Mouse (Mus musculus): ENCODE data around the gene Prdx5. TPM values are rescaled to one million over a fixed set of nuclear protein-coding genes. Genes with fewer than 3 reads are reported as not detected.

The Prdx5 gene
- polyA plus RNA-seq (2014; fragmentation: Nextera tagmentation; extraction: Ambion mirVana), result 151 and 153 TPM in 2 replicates

DNA sequence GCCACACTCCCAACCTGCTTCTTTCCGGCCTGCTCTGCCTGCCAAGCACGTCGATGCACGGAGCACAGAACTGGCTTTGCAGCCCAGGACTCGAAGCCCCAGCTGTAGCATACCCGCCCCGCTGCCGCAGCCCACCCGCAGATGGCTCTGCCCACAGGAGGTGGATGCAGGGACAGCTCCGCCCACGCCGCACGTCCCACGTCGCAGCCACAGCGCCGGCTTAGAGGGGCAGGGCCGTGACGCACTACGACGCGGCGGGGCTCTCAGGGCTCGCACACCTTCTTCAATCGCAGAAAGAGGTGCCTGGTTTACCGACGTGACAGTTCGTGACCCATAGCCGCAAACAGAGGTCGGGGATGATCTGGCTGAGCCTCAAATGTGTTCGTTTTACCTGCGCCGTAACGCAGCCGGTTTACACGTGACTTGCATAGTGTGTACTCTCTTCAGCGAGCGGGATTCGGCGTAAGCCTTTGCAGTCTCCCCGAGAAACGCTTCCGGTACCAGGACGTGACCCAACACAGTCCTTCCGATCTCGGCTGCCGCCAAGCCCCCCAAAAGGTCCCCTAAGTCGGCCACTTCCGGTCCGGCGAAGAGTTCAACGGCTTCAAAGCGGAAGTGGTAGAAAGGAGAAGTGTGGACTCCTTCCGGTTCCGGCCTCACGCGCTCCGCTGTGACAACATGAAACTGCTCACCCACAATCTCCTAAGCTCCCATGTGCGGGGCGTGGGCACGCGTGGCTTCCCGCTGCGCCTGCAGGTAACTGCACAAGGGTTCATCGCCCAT, at the start of gene Prdx5, which contains the start of gene Trmt112:
Gene Prdx5 (minus strand): TSS at position 600 of the 783 bp plus-strand sequence.
Gene Trmt112 (plus strand): TSS at position 192 of the 783 bp plus-strand sequence.
- no peaks in the 10 kb centered on the region for H3K9me3 ChIP-seq (ENCODE audit: low read depth, low read length)
- WGBS, result under 1% methylated on average over 65 of the region's 65 CpGs
- peak within 1 kb of the TSS; percentile 99 for H3K27ac ChIP-seq (ENCODE audit: low read depth)
- H3K36me3 ChIP-seq (ENCODE audit: insufficient read depth), result peaks cover 51% of the 10 kb centered on the region
- peak within 1 kb of the TSS; percentile 70 for H3K4me3 ChIP-seq (ENCODE audit: low read depth, low read length)
- no peaks in the 10 kb centered on the region for H3K27me3 ChIP-seq (ENCODE audit: insufficient read depth, low read length)
- 0 out of 2 replicates have a peak, but pooled peaks have one; percentile 11 for TF ChIP-seq CTCF (IDR thresholded peaks at IDR 0.05; ENCODE audit: low read depth)
- peak within 1 kb of the TSS; percentile 65 for H3K9ac ChIP-seq
- no peaks in the 10 kb centered on the region for H3K4me1 ChIP-seq (ENCODE audit: insufficient read depth)
- H3K4me2 ChIP-seq, result peak within 1 kb of the TSS; percentile 86
- DNase-seq (peak; percentile 97), ATAC-seq (ENCODE audit: insufficient read depth) (peak; percentile 93)

DNA sequence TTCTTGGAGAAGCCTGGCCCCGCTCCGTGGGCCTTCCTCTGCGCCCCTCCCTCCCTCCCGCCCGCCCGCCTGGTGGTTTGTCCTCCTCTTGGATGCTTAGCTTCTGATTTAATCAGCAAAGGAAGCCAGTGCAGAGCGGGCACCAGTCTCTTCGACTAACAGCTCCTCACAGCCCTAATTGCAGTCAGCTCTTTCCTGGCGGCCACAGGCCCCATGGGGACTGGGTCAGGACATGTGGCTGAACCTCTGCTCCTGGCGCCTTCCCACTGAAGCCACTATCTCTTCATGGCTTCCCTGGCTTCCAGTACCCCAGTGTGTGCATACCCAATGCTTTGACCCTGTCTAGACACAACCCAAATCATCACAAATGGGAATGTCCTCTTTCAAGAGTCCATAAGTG, 46.6 kb upstream of the Prdx5 start:
- ATAC-seq (ENCODE audit: insufficient read depth) (no peak), DNase-seq (no peak)
- Histone ChIP-seq H3K27ac (ENCODE audit: low read depth) (no peak overlapping the region), H3K4me3 (ENCODE audit: low read depth, low read length) (no peak overlapping the region), H3K36me3 (ENCODE audit: insufficient read depth) (peaks cover 73% of the 10 kb centered on the region), H3K4me1 (ENCODE audit: insufficient read depth) (peaks cover 11% of the 10 kb centered on the region), H3K9me3 (ENCODE audit: low read depth, low read length) (no peaks in the 10 kb centered on the region), H3K9ac (no peak overlapping the region), H3K4me2 (no peak overlapping the region), H3K27me3 (ENCODE audit: insufficient read depth, low read length) (no peaks in the 10 kb centered on the region)
- TF ChIP-seq CTCF (IDR thresholded peaks at IDR 0.05; ENCODE audit: low read depth), result no peak
- WGBS, result 85% methylated on average over 10 of the region's 10 CpGs

DNA sequence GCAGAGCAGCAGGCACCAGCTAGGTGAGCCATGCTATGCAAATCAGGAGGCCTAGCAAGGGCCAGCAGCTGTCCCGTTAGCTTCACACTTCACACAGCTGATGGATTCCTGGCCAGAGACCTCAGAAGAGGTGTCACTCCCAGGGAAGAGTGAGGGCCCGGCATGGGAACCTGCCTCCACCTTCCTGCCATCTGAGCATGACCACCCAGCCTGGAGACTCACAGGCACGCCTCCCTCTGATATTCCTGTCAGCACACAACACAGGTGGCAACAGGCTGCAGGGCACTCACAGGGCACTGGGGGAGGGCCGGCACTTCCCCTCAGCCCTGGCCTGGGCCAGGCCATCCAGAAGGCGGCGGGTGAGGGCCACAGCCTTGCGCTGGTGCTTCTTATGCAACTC, 45.5 kb upstream of the Prdx5 start:
- no peak for DNase-seq
- no peaks in the 10 kb centered on the region for H3K27me3 ChIP-seq (ENCODE audit: insufficient read depth, low read length)
- ATAC-seq (ENCODE audit: insufficient read depth), result no peak
- H3K4me1 ChIP-seq (ENCODE audit: insufficient read depth), result peaks cover 11% of the 10 kb centered on the region
- WGBS, result 68% methylated on average over 7 of the region's 7 CpGs
- no peak overlapping the region for H3K9ac ChIP-seq
- H3K27ac ChIP-seq (ENCODE audit: low read depth), result no peak overlapping the region
- H3K4me2 ChIP-seq, result no peak overlapping the region
- TF ChIP-seq CTCF (IDR thresholded peaks at IDR 0.05; ENCODE audit: low read depth), result no peak
- peaks cover 67% of the 10 kb centered on the region for H3K36me3 ChIP-seq (ENCODE audit: insufficient read depth)
- H3K4me3 ChIP-seq (ENCODE audit: low read depth, low read length), result no peak overlapping the region
- H3K9me3 ChIP-seq (ENCODE audit: low read depth, low read length), result no peaks in the 10 kb centered on the region

DNA sequence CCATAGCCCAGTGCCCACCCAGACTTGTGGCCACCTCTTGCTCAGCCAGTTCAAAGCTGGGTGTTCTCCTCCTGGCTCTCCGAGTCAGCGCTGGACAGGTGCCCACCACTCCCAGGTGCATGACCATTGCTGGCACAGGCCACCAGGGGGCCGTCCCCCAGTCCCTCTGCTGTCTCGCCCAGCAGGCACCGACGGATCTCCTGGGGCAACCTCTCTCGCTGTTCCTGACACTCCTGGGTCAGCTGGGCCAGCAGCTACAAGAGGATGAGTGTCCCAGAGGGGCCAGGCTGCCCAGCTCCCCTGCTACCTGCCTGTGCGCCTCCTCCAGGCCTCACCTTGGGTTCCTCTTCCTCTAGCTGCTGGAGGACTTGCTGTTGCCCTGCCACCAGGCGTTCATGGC, 44.1 kb upstream of the Prdx5 start:
- WGBS, result 45% methylated on average over 9 of the region's 9 CpGs
- peak; percentile 71 for TF ChIP-seq CTCF (IDR thresholded peaks at IDR 0.05; ENCODE audit: low read depth)
- Histone ChIP-seq H3K4me2 (no peak overlapping the region), H3K4me3 (ENCODE audit: low read depth, low read length) (no peak overlapping the region), H3K9me3 (ENCODE audit: low read depth, low read length) (no peaks in the 10 kb centered on the region), H3K27ac (ENCODE audit: low read depth) (no peak overlapping the region), H3K36me3 (ENCODE audit: insufficient read depth) (peaks cover 57% of the 10 kb centered on the region), H3K9ac (no peak overlapping the region), H3K27me3 (ENCODE audit: insufficient read depth, low read length) (no peaks in the 10 kb centered on the region), H3K4me1 (ENCODE audit: insufficient read depth) (peaks cover 17% of the 10 kb centered on the region)
- no peak for ATAC-seq (ENCODE audit: insufficient read depth)
- peak; percentile 41 for DNase-seq

DNA sequence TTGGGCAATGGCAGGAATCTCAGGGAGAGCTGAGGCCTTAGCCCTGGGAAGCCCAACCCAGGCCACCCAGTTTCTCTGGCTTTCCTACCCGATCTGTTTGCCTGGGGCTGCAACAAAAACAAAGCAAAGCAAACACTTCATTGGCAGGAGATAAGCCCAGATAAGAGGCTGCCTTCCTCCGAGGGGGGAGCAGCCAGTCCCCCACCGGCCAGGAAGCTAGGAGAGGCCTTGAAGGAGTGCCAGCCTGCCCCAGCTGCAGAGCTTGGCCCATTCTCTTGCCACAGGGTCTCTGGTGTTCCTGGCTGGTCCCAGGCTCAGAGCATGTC, 42.8 kb upstream of the Prdx5 start:
- Histone ChIP-seq H3K27me3 (ENCODE audit: insufficient read depth, low read length) (no peaks in the 10 kb centered on the region), H3K36me3 (ENCODE audit: insufficient read depth) (peaks cover 45% of the 10 kb centered on the region), H3K4me3 (ENCODE audit: low read depth, low read length) (peak overlapping the region; percentile 55), H3K9ac (peak overlapping the region; percentile 73), H3K4me1 (ENCODE audit: insufficient read depth) (peaks cover 17% of the 10 kb centered on the region), H3K4me2 (peak overlapping the region; percentile 95), H3K9me3 (ENCODE audit: low read depth, low read length) (no peaks in the 10 kb centered on the region), H3K27ac (ENCODE audit: low read depth) (peak overlapping the region; percentile 99)
- no peak for TF ChIP-seq CTCF (IDR thresholded peaks at IDR 0.05; ENCODE audit: low read depth)
- peak; percentile 58 for DNase-seq
- peak; percentile 9; the same call in 1 of the 2 replicates for ATAC-seq (ENCODE audit: insufficient read depth)
- 5% methylated on average over 3 of the region's 3 CpGs for WGBS

DNA sequence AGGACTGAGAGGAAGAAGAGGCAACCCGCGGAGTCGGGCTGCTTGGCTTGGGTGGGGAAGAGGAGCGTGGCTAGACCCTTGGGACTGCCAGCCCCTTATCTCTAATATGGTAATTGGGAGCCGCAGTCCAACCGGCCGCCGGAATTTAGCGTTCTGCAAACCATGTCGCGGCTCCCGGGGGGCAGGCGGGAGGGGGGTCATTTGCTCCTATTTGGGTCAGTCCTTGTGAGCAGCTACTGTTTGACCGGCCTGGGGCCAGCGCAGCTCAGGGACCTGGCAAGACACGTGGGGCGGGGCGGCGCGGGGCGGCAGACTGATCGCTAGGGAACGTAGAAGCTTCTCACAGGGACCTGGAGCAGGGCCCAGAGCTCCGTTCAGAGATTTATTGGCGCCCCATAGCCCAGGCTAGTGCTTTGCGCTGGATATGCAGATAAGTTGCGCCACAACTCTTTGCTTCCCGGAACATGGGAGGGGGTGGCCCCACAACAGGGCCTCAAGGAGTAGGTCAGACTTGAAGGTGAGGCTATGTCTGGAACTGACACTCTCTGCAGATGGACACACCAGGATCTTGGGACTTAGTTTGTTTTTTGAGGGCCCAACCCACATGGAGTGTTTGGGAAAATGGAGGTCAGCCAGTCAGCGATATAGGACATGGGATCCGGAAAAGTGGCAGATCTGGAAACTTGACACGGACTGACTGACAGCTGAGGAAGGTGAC, 42.2 kb upstream of the Prdx5 start:
- Histone ChIP-seq H3K36me3 (ENCODE audit: insufficient read depth) (peaks cover 40% of the 10 kb centered on the region), H3K9ac (peak overlapping the region; percentile 73), H3K9me3 (ENCODE audit: low read depth, low read length) (no peaks in the 10 kb centered on the region), H3K27me3 (ENCODE audit: insufficient read depth, low read length) (no peaks in the 10 kb centered on the region), H3K27ac (ENCODE audit: low read depth) (peak overlapping the region; percentile 99), H3K4me1 (ENCODE audit: insufficient read depth) (peaks cover 17% of the 10 kb centered on the region), H3K4me2 (peak overlapping the region; percentile 95), H3K4me3 (ENCODE audit: low read depth, low read length) (peak overlapping the region; percentile 55)
- peak; percentile 65 for ATAC-seq (ENCODE audit: insufficient read depth)
- TF ChIP-seq CTCF (IDR thresholded peaks at IDR 0.05; ENCODE audit: low read depth), result no peak
- 2% methylated on average over 31 of the region's 31 CpGs for WGBS
- DNase-seq, result peak; percentile 86

DNA sequence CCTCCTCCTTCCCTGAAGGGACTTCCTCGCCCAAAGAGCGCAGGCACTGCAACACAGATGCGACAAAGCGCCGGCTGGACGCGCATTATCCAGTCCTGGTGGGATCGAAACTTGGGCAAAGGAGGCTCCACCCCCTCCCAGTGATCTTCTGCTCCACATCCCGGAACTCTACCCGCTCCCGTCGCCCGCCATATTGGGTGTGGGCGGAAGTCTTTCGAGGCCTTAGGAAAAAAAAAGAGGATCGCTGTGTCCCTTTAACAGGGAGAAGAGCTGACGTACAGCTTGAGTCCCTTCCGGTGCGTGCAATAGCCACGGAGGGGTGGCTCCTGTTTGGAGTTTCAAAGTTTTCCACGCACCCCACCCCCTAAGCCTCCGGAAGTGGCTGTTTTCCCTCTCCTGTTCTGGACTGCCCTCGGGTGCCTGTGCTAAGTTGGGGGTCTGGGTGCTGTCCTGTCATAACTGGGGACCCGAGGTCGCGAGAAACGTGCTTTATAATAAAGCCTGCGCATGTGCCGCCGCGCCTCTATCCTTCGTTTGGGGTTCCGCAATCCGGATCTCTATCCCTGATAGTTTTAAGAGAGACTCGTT, 41.6 kb upstream of the Prdx5 start:
- TF ChIP-seq CTCF (IDR thresholded peaks at IDR 0.05; ENCODE audit: low read depth), result no peak
- WGBS, result 1% methylated on average over 35 of the region's 35 CpGs
- Histone ChIP-seq H3K27ac (ENCODE audit: low read depth) (peak overlapping the region; percentile 99), H3K4me3 (ENCODE audit: low read depth, low read length) (peak overlapping the region; percentile 55), H3K36me3 (ENCODE audit: insufficient read depth) (peaks cover 33% of the 10 kb centered on the region), H3K27me3 (ENCODE audit: insufficient read depth, low read length) (no peaks in the 10 kb centered on the region), H3K4me2 (peak overlapping the region; percentile 95), H3K9ac (peak overlapping the region; percentile 73), H3K4me1 (ENCODE audit: insufficient read depth) (peaks cover 17% of the 10 kb centered on the region), H3K9me3 (ENCODE audit: low read depth, low read length) (no peaks in the 10 kb centered on the region)
- DNase-seq (peak; percentile 96), ATAC-seq (ENCODE audit: insufficient read depth) (peak; percentile 80)

Data from lung, embryonic 14.5 days (tissue).